Mouse (Mus musculus): ENCODE data around the gene Cdh24. TPM values are rescaled to one million over a fixed set of nuclear protein-coding genes. Genes with fewer than 3 reads are reported as not detected.

The Cdh24 gene
- polyA plus RNA-seq, 1 experiment from 2014 or later, result 6.8 TPM

GRCm38 (mm10) chr14:54638210-54638609 is 3.0 kb downstream of the Cdh24 start:
- Histone ChIP-seq H3K9ac (ENCODE audit: low read length) (no peak overlapping the region), H3K4me1 (ENCODE audit: control insufficient read depth, insufficient read depth, low read length) (peaks cover 9% of the 10 kb centered on the region; the same call in 1 of the 2 replicates), H3K9me3 (ENCODE audit: control insufficient read depth, low read length) (no peaks in the 10 kb centered on the region), H3K36me3 (ENCODE audit: control insufficient read depth, insufficient read depth, low read length) (peaks cover 5% of the 10 kb centered on the region), H3K4me3 (ENCODE audit: low read depth, low read length) (no peak overlapping the region), H3K27ac (ENCODE audit: low read depth, low read length) (no peak overlapping the region), H3K27me3 (ENCODE audit: control insufficient read depth, insufficient read depth, low read length) (no peaks in the 10 kb centered on the region), H3K4me2 (ENCODE audit: low read depth) (no peak overlapping the region)
- no peak for DNase-seq (ENCODE audit: low spot score)
- no peak for ATAC-seq (ENCODE audit: insufficient read depth, low FRiP score, low TSS enrichment)
- 82% methylated on average over 5 of the region's 5 CpGs for WGBS

DNA sequence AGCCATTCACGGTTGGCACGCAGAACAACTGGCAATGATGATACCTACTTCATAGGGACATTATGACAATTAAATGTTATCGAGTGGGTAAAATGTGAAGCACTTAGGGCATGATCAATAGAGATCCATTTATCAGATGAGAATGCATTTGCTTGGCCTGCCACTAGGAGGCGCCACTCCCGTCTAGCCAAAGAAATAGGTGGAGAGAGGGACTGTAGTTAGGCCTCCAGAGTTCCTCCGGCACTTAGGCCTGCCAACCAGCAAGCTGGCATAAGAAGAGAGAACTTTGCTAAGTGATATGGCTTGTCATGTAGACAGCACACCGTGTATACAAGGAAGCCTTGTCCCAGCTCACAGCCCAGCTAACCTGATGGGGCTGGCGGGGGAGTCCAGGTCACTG is 4.2 kb downstream of the Cdh24 start:
- ATAC-seq (ENCODE audit: insufficient read depth, low FRiP score, low TSS enrichment) (no peak), DNase-seq (ENCODE audit: low spot score) (peak; percentile 62)
- Histone ChIP-seq H3K27ac (ENCODE audit: low read depth, low read length) (no peak overlapping the region), H3K9me3 (ENCODE audit: control insufficient read depth, low read length) (no peaks in the 10 kb centered on the region), H3K4me1 (ENCODE audit: control insufficient read depth, insufficient read depth, low read length) (peaks cover 9% of the 10 kb centered on the region; the same call in 1 of the 2 replicates), H3K27me3 (ENCODE audit: control insufficient read depth, insufficient read depth, low read length) (no peaks in the 10 kb centered on the region), H3K4me2 (ENCODE audit: low read depth) (no peak overlapping the region), H3K9ac (ENCODE audit: low read length) (no peak overlapping the region), H3K4me3 (ENCODE audit: low read depth, low read length) (no peak overlapping the region), H3K36me3 (ENCODE audit: control insufficient read depth, insufficient read depth, low read length) (peaks cover 9% of the 10 kb centered on the region)
- 52% methylated on average over 8 of the region's 8 CpGs for WGBS

GRCm38 (mm10) chr14:54634182-54634581 is 7.0 kb downstream of the Cdh24 start:
- H3K27me3 ChIP-seq (ENCODE audit: control insufficient read depth, insufficient read depth, low read length), result no peaks in the 10 kb centered on the region
- no peak overlapping the region for H3K4me3 ChIP-seq (ENCODE audit: low read depth, low read length)
- no peak overlapping the region for H3K4me2 ChIP-seq (ENCODE audit: low read depth)
- 89% methylated on average over 4 of the region's 4 CpGs for WGBS
- peaks cover 11% of the 10 kb centered on the region for H3K36me3 ChIP-seq (ENCODE audit: control insufficient read depth, insufficient read depth, low read length)
- no peaks in the 10 kb centered on the region for H3K9me3 ChIP-seq (ENCODE audit: control insufficient read depth, low read length)
- no peak overlapping the region for H3K27ac ChIP-seq (ENCODE audit: low read depth, low read length)
- DNase-seq (ENCODE audit: low spot score) (no peak), ATAC-seq (ENCODE audit: insufficient read depth, low FRiP score, low TSS enrichment) (no peak)
- no peaks in the 10 kb centered on the region for H3K4me1 ChIP-seq (ENCODE audit: control insufficient read depth, insufficient read depth, low read length)
- H3K9ac ChIP-seq (ENCODE audit: low read length), result no peak overlapping the region

DNA sequence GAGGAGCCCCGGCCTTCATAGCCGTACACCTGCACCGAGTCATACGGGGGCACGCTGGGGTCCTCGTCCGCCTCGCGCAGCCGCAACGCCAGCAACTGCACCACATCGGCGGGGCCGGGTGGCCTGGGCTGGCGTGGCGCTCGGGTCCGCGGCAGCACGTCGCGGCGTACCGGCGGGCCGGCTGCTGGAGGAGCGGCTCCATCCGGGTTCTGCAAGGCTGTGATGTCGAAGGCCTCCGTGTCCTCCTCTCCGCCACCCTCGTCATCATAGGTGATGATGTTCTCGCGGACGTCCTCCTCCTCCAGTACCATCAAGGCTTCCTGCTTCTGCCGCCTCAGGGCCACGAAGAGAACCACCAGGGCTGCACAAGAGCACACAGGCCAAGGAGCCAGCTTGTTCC is 8.9 kb downstream of the Cdh24 start:
- Histone ChIP-seq H3K4me1 (ENCODE audit: control insufficient read depth, insufficient read depth, low read length) (no peaks in the 10 kb centered on the region), H3K27me3 (ENCODE audit: control insufficient read depth, insufficient read depth, low read length) (no peaks in the 10 kb centered on the region), H3K9ac (ENCODE audit: low read length) (no peak overlapping the region), H3K4me3 (ENCODE audit: low read depth, low read length) (no peak overlapping the region), H3K27ac (ENCODE audit: low read depth, low read length) (no peak overlapping the region), H3K36me3 (ENCODE audit: control insufficient read depth, insufficient read depth, low read length) (peaks cover 11% of the 10 kb centered on the region), H3K9me3 (ENCODE audit: control insufficient read depth, low read length) (no peaks in the 10 kb centered on the region), H3K4me2 (ENCODE audit: low read depth) (no peak overlapping the region)
- ATAC-seq (ENCODE audit: insufficient read depth, low FRiP score, low TSS enrichment) (no peak), DNase-seq (ENCODE audit: low spot score) (no peak)
- 91% methylated on average over 22 of the region's 37 CpGs for WGBS

DNA sequence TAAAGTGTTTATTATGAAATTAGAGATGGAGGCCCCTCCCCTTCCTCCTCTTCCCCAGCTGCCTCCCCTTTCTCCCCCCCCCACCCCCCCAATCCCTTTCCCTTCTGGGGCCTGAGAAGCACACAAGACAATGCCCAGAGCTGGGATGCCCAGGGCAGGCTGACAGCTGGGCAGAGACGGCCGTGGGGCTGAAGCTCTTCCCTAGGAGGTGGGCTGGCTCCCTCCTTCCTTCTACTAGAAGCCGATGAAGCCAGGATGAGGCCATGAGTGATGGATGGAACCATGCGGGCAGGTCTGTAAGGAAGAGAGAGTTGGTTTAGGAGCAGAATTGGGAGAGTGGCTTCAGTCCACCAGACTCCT is 9.9 kb downstream of the Cdh24 start:
- no peaks in the 10 kb centered on the region for H3K9me3 ChIP-seq (ENCODE audit: control insufficient read depth, low read length)
- H3K27me3 ChIP-seq (ENCODE audit: control insufficient read depth, insufficient read depth, low read length), result no peaks in the 10 kb centered on the region
- no peak for DNase-seq (ENCODE audit: low spot score)
- 72% methylated on average over 4 of the region's 4 CpGs for WGBS
- peaks cover 8% of the 10 kb centered on the region for H3K36me3 ChIP-seq (ENCODE audit: control insufficient read depth, insufficient read depth, low read length)
- no peak overlapping the region for H3K9ac ChIP-seq (ENCODE audit: low read length)
- ATAC-seq (ENCODE audit: insufficient read depth, low FRiP score, low TSS enrichment), result no peak
- no peak overlapping the region for H3K4me2 ChIP-seq (ENCODE audit: low read depth)
- no peak overlapping the region for H3K4me3 ChIP-seq (ENCODE audit: low read depth, low read length)
- no peaks in the 10 kb centered on the region for H3K4me1 ChIP-seq (ENCODE audit: control insufficient read depth, insufficient read depth, low read length)
- no peak overlapping the region for H3K27ac ChIP-seq (ENCODE audit: low read depth, low read length)

DNA sequence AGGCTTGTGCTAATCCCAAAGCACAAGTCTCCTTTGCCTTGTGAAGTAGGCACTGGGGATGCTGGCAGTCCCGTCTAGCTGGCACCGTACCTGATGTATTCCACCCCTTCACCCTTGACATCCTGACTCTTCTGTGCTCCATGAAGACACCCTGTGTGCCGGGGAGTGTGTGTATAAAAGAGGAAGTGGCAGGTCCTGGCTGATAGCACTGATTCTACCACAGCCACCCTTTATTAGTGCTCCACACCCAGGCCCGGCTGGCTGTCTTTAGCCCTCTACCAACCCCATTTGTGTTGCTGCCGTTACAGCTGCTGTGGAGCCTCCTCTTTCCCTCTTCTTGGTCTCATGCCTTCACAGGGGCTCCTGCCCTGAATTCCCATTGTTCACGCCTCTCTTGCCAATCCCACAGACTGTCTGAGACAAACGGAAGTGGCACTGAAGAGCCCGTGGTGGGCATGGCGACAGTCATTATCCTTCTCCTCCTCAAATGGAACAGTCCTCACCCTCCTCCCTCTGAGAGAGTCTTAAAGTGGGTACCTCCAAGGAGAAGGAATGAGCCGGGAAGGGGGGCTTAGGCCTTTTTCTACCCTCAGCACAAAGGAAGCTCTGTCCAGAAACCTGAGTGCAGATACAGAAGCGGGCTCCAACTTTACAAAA is 10.5 kb downstream of the Cdh24 start:
- Histone ChIP-seq H3K9ac (ENCODE audit: low read length) (no peak overlapping the region), H3K27ac (ENCODE audit: low read depth, low read length) (no peak overlapping the region), H3K9me3 (ENCODE audit: control insufficient read depth, low read length) (no peaks in the 10 kb centered on the region), H3K27me3 (ENCODE audit: control insufficient read depth, insufficient read depth, low read length) (no peaks in the 10 kb centered on the region), H3K4me1 (ENCODE audit: control insufficient read depth, insufficient read depth, low read length) (no peaks in the 10 kb centered on the region), H3K4me2 (ENCODE audit: low read depth) (no peak overlapping the region), H3K4me3 (ENCODE audit: low read depth, low read length) (no peak overlapping the region), H3K36me3 (ENCODE audit: control insufficient read depth, insufficient read depth, low read length) (peaks cover 8% of the 10 kb centered on the region)
- WGBS, result 88% methylated on average over 11 of the region's 11 CpGs
- ATAC-seq (ENCODE audit: insufficient read depth, low FRiP score, low TSS enrichment) (no peak), DNase-seq (ENCODE audit: low spot score) (no peak)

- Histone ChIP-seq H3K4me3 (ENCODE audit: low read depth, low read length) (no peak overlapping the region), H3K4me1 (ENCODE audit: control insufficient read depth, insufficient read depth, low read length) (no peaks in the 10 kb centered on the region), H3K9ac (ENCODE audit: low read length) (no peak overlapping the region), H3K9me3 (ENCODE audit: control insufficient read depth, low read length) (no peaks in the 10 kb centered on the region), H3K36me3 (ENCODE audit: control insufficient read depth, insufficient read depth, low read length) (peaks cover 8% of the 10 kb centered on the region), H3K4me2 (ENCODE audit: low read depth) (no peak overlapping the region), H3K27me3 (ENCODE audit: control insufficient read depth, insufficient read depth, low read length) (no peaks in the 10 kb centered on the region), H3K27ac (ENCODE audit: low read depth, low read length) (no peak overlapping the region)
- 94% methylated on average over 2 of the region's 2 CpGs for WGBS
- ATAC-seq (ENCODE audit: insufficient read depth, low FRiP score, low TSS enrichment) (no peak), DNase-seq (ENCODE audit: low spot score) (no peak)
Measured at GRCm38 (mm10) chr14:54629797-54630196, 11.4 kb downstream of the Cdh24 start.

DNA sequence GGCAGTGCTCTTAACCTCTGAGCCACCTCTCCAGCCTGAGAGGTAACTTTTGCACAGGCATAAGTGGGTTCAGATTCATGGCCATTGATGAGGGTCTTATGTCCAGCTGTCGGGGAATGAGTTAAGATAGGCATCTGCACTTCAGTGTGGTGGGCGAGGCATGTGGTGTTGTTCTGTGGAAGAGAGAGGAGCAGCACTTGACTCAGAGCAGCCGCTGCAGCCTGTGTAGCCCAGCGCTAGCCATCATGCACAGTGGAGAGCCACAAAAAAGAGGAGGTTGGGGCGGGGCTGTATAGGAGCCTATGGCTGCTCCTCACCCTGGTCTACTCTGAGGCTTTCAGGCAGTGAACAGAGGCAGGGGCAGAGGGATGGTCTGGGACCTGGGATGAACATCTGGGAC is 13.1 kb downstream of the Cdh24 start:
- 76% methylated on average over 5 of the region's 5 CpGs for WGBS

GRCm38 (mm10) chr14:54624976-54625375 is 16.2 kb downstream of the Cdh24 start:
- Histone ChIP-seq H3K4me2 (ENCODE audit: low read depth) (no peak overlapping the region), H3K4me1 (ENCODE audit: control insufficient read depth, insufficient read depth, low read length) (no peaks in the 10 kb centered on the region), H3K4me3 (ENCODE audit: low read depth, low read length) (no peak overlapping the region), H3K9me3 (ENCODE audit: control insufficient read depth, low read length) (no peaks in the 10 kb centered on the region), H3K36me3 (ENCODE audit: control insufficient read depth, insufficient read depth, low read length) (no peaks in the 10 kb centered on the region), H3K9ac (ENCODE audit: low read length) (no peak overlapping the region; the same call in 1 of the 2 replicates), H3K27me3 (ENCODE audit: control insufficient read depth, insufficient read depth, low read length) (no peaks in the 10 kb centered on the region), H3K27ac (ENCODE audit: low read depth, low read length) (no peak overlapping the region)
- WGBS, result 78% methylated on average over 10 of the region's 10 CpGs
- DNase-seq (ENCODE audit: low spot score) (no peak), ATAC-seq (ENCODE audit: insufficient read depth, low FRiP score, low TSS enrichment) (no peak)

More for the DNA sequence above, 13.1 kb downstream of the Cdh24 start:
- Histone ChIP-seq H3K27ac (ENCODE audit: low read depth, low read length) (no peak overlapping the region), H3K9ac (ENCODE audit: low read length) (no peak overlapping the region), H3K27me3 (ENCODE audit: control insufficient read depth, insufficient read depth, low read length) (no peaks in the 10 kb centered on the region), H3K9me3 (ENCODE audit: control insufficient read depth, low read length) (no peaks in the 10 kb centered on the region), H3K4me1 (ENCODE audit: control insufficient read depth, insufficient read depth, low read length) (no peaks in the 10 kb centered on the region), H3K4me3 (ENCODE audit: low read depth, low read length) (no peak overlapping the region), H3K36me3 (ENCODE audit: control insufficient read depth, insufficient read depth, low read length) (peaks cover 6% of the 10 kb centered on the region; the same call in 1 of the 2 replicates), H3K4me2 (ENCODE audit: low read depth) (no peak overlapping the region)
- DNase-seq (ENCODE audit: low spot score), result no peak
- no peak for ATAC-seq (ENCODE audit: insufficient read depth, low FRiP score, low TSS enrichment)
